Mouse (Mus musculus) heart, embryonic 14.5 days (tissue): ENCODE measurements around the gene Nubpl. TPM values are rescaled to one million over a fixed set of nuclear protein-coding genes. Genes with fewer than 3 reads are reported as not detected.
A peak's percentile ranks its signal among the peaks of the same experiment; 100 is the strongest.
"Not testable (repeated sequence)": the region's sequence is repeated elsewhere in the genome, so short reads cannot be mapped to it uniquely, and the experiment has no call there.

ENCODE experiments used
- ATAC-seq: fragments of 200-750 bp; cut with Nextera tagmentation; 2 replicates; pipeline ENCODE4 v1.8.0; 2017; ENCODE audit warnings: low read depth, moderate TSS enrichment; ENCODE audit not compliant: insufficient number of reproducible peaks, insufficient read depth, low FRiP score
- H3K27ac ChIP-seq, 2 experiments: fragments of 200-500 bp in 1 of 2; fragments of 300-500 bp in 1 of 2; sonication (generic) in 1 of 2; replicated peaks in 1 of 2; 2 replicates each; pipeline ENCODE4 v1.5.1; 2012 to 2014; ENCODE audit warnings: low read depth in 2 of 2, low read length in 2 of 2, control low read depth in 1 of 2, mild to moderate bottlenecking in 1 of 2, mixed read lengths in 1 of 2; ENCODE audit not compliant: control insufficient read depth in 1 of 2, insufficient read depth in 1 of 2
- H3K27me3 ChIP-seq: fragments of 300-500 bp; sonication (generic); 2 replicates; pipeline ENCODE4 v1.6.1; 2014; ENCODE audit warnings: mild to moderate bottlenecking, low read length, control low read depth; ENCODE audit not compliant: control insufficient read depth, insufficient read depth
- H3K36me3 ChIP-seq: fragments of 300-500 bp; sonication (generic); 2 replicates; pipeline ENCODE4 v1.6.1; 2014; ENCODE audit warnings: mild to moderate bottlenecking, control low read depth, low read length, mixed read lengths; ENCODE audit not compliant: control insufficient read depth, insufficient read depth
- H3K4me1 ChIP-seq, 2 experiments: fragments of 200-500 bp in 1 of 2; fragments of 300-500 bp in 1 of 2; sonication (generic) in 1 of 2; 2 replicates each; pipeline ENCODE4 v1.6.1; 2012 to 2014; ENCODE audit warnings: low read length in 2 of 2, control low read depth in 1 of 2, mixed read lengths in 1 of 2; ENCODE audit not compliant: control insufficient read depth in 2 of 2, insufficient read depth in 2 of 2
- H3K4me2 ChIP-seq: fragments of 300-500 bp; sonication (generic); 2 replicates; pipeline ENCODE4 v1.6.1; 2014; ENCODE audit warnings: mild to moderate bottlenecking, low read length
- H3K4me3 ChIP-seq, 2 experiments: fragments of 200-500 bp in 1 of 2; fragments of 300-500 bp in 1 of 2; sonication (generic) in 1 of 2; 2 replicates each; pipeline ENCODE4 v1.5.1; 2012 to 2014; ENCODE audit warnings: low read length in 2 of 2, mild to moderate bottlenecking in 2 of 2, control low read depth in 1 of 2, low read depth in 1 of 2, moderate library complexity in 1 of 2; ENCODE audit not compliant: control insufficient read depth in 1 of 2, insufficient read depth in 1 of 2
- H3K9ac ChIP-seq: fragments of 300-500 bp; sonication (generic); 2 replicates; pipeline ENCODE4 v1.6.1; 2014; ENCODE audit warnings: mild to moderate bottlenecking, low read length
- H3K9me3 ChIP-seq: fragments of 300-500 bp; sonication (generic); 2 replicates; pipeline ENCODE4 v1.6.1; 2016; ENCODE audit warnings: low read length, control low read depth; ENCODE audit not compliant: control insufficient read depth
- WGBS: fragments of 180-500 bp; shearing (Covaris S2); extraction: QIAGEN DNeasy Blood & Tissue Kit; methylation state at CpG from one replicate; pipeline ENCODE4 v1.1.7; 2014; 5-methylcytosine and 5-hydroxymethylcytosine counted together
- polyA plus RNA-seq: library from polyadenylated mRNA; unstranded; fragments of >200 nt; fragmentation: Nextera tagmentation; extraction: Ambion mirVana; gene quantifications from 2 replicates; pipeline ENCODE4 v1.2.1, GENCODE M21; 2014

The Nubpl gene
- polyA plus RNA-seq, 1 experiment from 2014 or later: 13.1 TPM

GRCm38 (mm10) chr12:52186963-52187590 is 89.5 kb downstream of the Nubpl start:
- H3K4me2 ChIP-seq: no peak overlapping the region
- ATAC-seq: no peak
- H3K36me3 ChIP-seq: no peaks in the 10 kb centered on the region
- peak overlapping the region in 1 of 2 experiments; percentile 24; a peak in 1 of 4 replicates for H3K27ac ChIP-seq
- no peak overlapping the region for H3K4me3 ChIP-seq
- H3K4me1 ChIP-seq: peaks cover 5 to 17% of the 10 kb centered on the region in 2 experiments
- H3K27me3 ChIP-seq: no peaks in the 10 kb centered on the region
- H3K9ac ChIP-seq: no peak overlapping the region
- 77% methylated on average over 5 of the region's 5 CpGs for WGBS
- H3K9me3 ChIP-seq: no peaks in the 10 kb centered on the region

GRCm38 (mm10) chr12:52198471-52198870 is 100.9 kb downstream of the Nubpl start:
- H3K9ac ChIP-seq: no peak overlapping the region
- 86% methylated on average over 4 of the region's 4 CpGs for WGBS
- H3K9me3 ChIP-seq: no peaks in the 10 kb centered on the region
- H3K4me2 ChIP-seq: no peak overlapping the region
- H3K36me3 ChIP-seq: no peaks in the 10 kb centered on the region
- H3K4me1 ChIP-seq: no peaks in the 10 kb centered on the region
- no peak overlapping the region for H3K4me3 ChIP-seq
- H3K27ac ChIP-seq: no peak overlapping the region
- no peak for ATAC-seq
- H3K27me3 ChIP-seq: no peaks in the 10 kb centered on the region

GRCm38 (mm10) chr12:52209121-52209610 is 111.6 kb downstream of the Nubpl start:
- H3K36me3 ChIP-seq: no peaks in the 10 kb centered on the region
- H3K27me3 ChIP-seq: no peaks in the 10 kb centered on the region
- no peak overlapping the region for H3K4me3 ChIP-seq
- H3K9me3 ChIP-seq: no peaks in the 10 kb centered on the region
- no peak overlapping the region for H3K27ac ChIP-seq
- H3K4me2 ChIP-seq: no peak overlapping the region
- no peak for ATAC-seq
- WGBS: 60% methylated on average over 3 of the region's 3 CpGs
- H3K4me1 ChIP-seq: no peaks in the 10 kb centered on the region
- H3K9ac ChIP-seq: no peak overlapping the region

GRCm38 (mm10) chr12:52211144-52211543 is 113.6 kb downstream of the Nubpl start:
- Histone ChIP-seq H3K4me1 (no peaks in the 10 kb centered on the region), H3K9me3 (no peaks in the 10 kb centered on the region), H3K27me3 (no peaks in the 10 kb centered on the region), H3K9ac (no peak overlapping the region), H3K4me3 (no peak overlapping the region), H3K27ac (no peak overlapping the region), H3K4me2 (no peak overlapping the region), H3K36me3 (no peaks in the 10 kb centered on the region)
- no peak for ATAC-seq

GRCm38 (mm10) chr12:52214837-52215236 is 117.3 kb downstream of the Nubpl start:
- Histone ChIP-seq H3K36me3 (no peaks in the 10 kb centered on the region), H3K27me3 (no peaks in the 10 kb centered on the region), H3K9ac (no peak overlapping the region), H3K27ac (no peak overlapping the region), H3K9me3 (no peaks in the 10 kb centered on the region), H3K4me2 (no peak overlapping the region), H3K4me3 (no peak overlapping the region), H3K4me1 (no peaks in the 10 kb centered on the region)
- 49% methylated on average over 2 of the region's 2 CpGs for WGBS
- ATAC-seq: no peak

- Histone ChIP-seq H3K36me3 (no peaks in the 10 kb centered on the region), H3K9ac (no peak overlapping the region), H3K9me3 (no peaks in the 10 kb centered on the region), H3K27me3 (no peaks in the 10 kb centered on the region), H3K27ac (no peak overlapping the region), H3K4me3 (no peak overlapping the region), H3K4me2 (no peak overlapping the region), H3K4me1 (no peaks in the 10 kb centered on the region)
- WGBS: 74% methylated on average over 4 of the region's 4 CpGs
- no peak for ATAC-seq
Observed at GRCm38 (mm10) chr12:52224954-52225353, 127.4 kb downstream of the Nubpl start.

- no peak for ATAC-seq
- no peaks in the 10 kb centered on the region for H3K9me3 ChIP-seq
- WGBS: 82% methylated on average over 3 of the region's 3 CpGs
- H3K27ac ChIP-seq: no peak overlapping the region
- H3K27me3 ChIP-seq: no peaks in the 10 kb centered on the region
- H3K36me3 ChIP-seq: no peaks in the 10 kb centered on the region
- no peak overlapping the region for H3K4me2 ChIP-seq
- no peak overlapping the region for H3K4me3 ChIP-seq
- H3K9ac ChIP-seq: no peak overlapping the region
- no peaks in the 10 kb centered on the region for H3K4me1 ChIP-seq
Observed at GRCm38 (mm10) chr12:52228746-52229145, 131.2 kb downstream of the Nubpl start.

GRCm38 (mm10) chr12:52231929-52232328 is 134.4 kb downstream of the Nubpl start:
- not testable (repeated sequence) for H3K9ac ChIP-seq, H3K27ac ChIP-seq, H3K36me3 ChIP-seq, H3K4me1 ChIP-seq, H3K27me3 ChIP-seq, ATAC-seq, H3K9me3 ChIP-seq, H3K4me3 ChIP-seq, H3K4me2 ChIP-seq
- 95% methylated on average over 1 of the region's 3 CpGs for WGBS
